Comparison of ENCODE assay signal across 28 mouse cellular contexts in genomic region chr4:63037555-63037954, GRCm38 (mm10).
DNase-seq lines count a peak whose midpoint lies in the region; ATAC-seq and TF ChIP-seq lines count a peak whose summit lies in the region.
"Had no signal": no experiment of that assay in that cellular context is flagged by ENCODE, and none has a peak within 500 bp of the region (broad histone marks: within the 10 kb centered on the region; RNA-seq: fewer than 3 reads in every experiment).

No protein-coding gene starts in this region.

- H3K4me3 ChIP-seq in heart, embryonic 12.5 days, result no peak overlapping the region
- H3K4me3 ChIP-seq in liver, adult 2 months (ENCODE audit: insufficient read depth, low read depth, low read length), result no peak overlapping the region
- no peak overlapping the region for H3K4me3 ChIP-seq in intestine, embryonic 16.5 days (ENCODE audit: low read length)
- no peak overlapping the region for H3K4me3 ChIP-seq in hindbrain, embryonic 12.5 days
- H3K4me3 ChIP-seq: embryonic facial prominence, embryonic 15.5 days; hindbrain, embryonic 13.5 days; layer of hippocampus, adult 2 months; limb, embryonic 12.5 days; lung, embryonic 15.5 days; midbrain, embryonic 10.5 days; myocyte; neural tube, embryonic 13.5 days had no signal

- no peaks in the 10 kb centered on the region for H3K36me3 ChIP-seq in heart, embryonic 12.5 days
- H3K36me3 ChIP-seq in liver, adult 2 months (ENCODE audit: control insufficient read depth, insufficient read depth, low read length), result no peaks in the 10 kb centered on the region
- H3K36me3 ChIP-seq in intestine, embryonic 16.5 days (ENCODE audit: control insufficient read depth, insufficient read depth, low read length), result no peaks in the 10 kb centered on the region
- 0 out of 2 replicates have a peak, but pooled peaks cover 3% of the 10 kb centered on the region for H3K36me3 ChIP-seq in hindbrain, embryonic 12.5 days
- H3K36me3 ChIP-seq: lung, embryonic 15.5 days; neural tube, embryonic 13.5 days had no signal

- H3K27me3 ChIP-seq in heart, embryonic 12.5 days (replicated peaks), result no peaks in the 10 kb centered on the region
- no peaks in the 10 kb centered on the region for H3K27me3 ChIP-seq in liver, adult 2 months (ENCODE audit: control insufficient read depth, insufficient read depth, low read length)
- no peaks in the 10 kb centered on the region for H3K27me3 ChIP-seq in intestine, embryonic 16.5 days (replicated peaks; ENCODE audit: control insufficient read depth, insufficient read depth, low read length)
- H3K27me3 ChIP-seq in hindbrain, embryonic 12.5 days, result no peaks in the 10 kb centered on the region
- H3K27me3 ChIP-seq: embryonic facial prominence, embryonic 15.5 days; hindbrain, embryonic 13.5 days; limb, embryonic 12.5 days; lung, embryonic 15.5 days; neural tube, embryonic 13.5 days had no signal

- no peak overlapping the region for H3K9ac ChIP-seq in heart, embryonic 12.5 days
- H3K9ac ChIP-seq in liver, adult 2 months (ENCODE audit: low read depth, low read length), result no peak overlapping the region
- no peak overlapping the region for H3K9ac ChIP-seq in intestine, embryonic 16.5 days (ENCODE audit: low read depth, low read length)
- no peak overlapping the region for H3K9ac ChIP-seq in hindbrain, embryonic 12.5 days
- H3K9ac ChIP-seq: embryonic facial prominence, embryonic 15.5 days; forebrain, postnatal 0 days; hindbrain, embryonic 13.5 days; limb, embryonic 12.5 days; liver, embryonic 14.5 days; lung, embryonic 15.5 days; neural tube, embryonic 13.5 days had no signal

- no peaks in the 10 kb centered on the region for H3K9me3 ChIP-seq in heart, embryonic 12.5 days (replicated peaks)
- no peaks in the 10 kb centered on the region for H3K9me3 ChIP-seq in intestine, embryonic 16.5 days (ENCODE audit: control insufficient read depth, low read length)
- no peaks in the 10 kb centered on the region for H3K9me3 ChIP-seq in hindbrain, embryonic 12.5 days (replicated peaks)
- H3K9me3 ChIP-seq: embryonic facial prominence, embryonic 15.5 days; hindbrain, embryonic 13.5 days; limb, embryonic 12.5 days; lung, embryonic 15.5 days; midbrain, embryonic 10.5 days; neural tube, embryonic 13.5 days had no signal

- H3K27ac ChIP-seq in heart, embryonic 12.5 days (ENCODE audit: poor library complexity, severe bottlenecking), result peak overlapping the region; percentile 12; the same call in 1 of the 2 replicates
- H3K27ac ChIP-seq in liver, adult 2 months (replicated peaks; ENCODE audit: insufficient read depth, low read depth, low read length), result no peak overlapping the region
- peak overlapping the region; percentile 88 for H3K27ac ChIP-seq in intestine, embryonic 16.5 days (ENCODE audit: low read length)
- no peak overlapping the region for H3K27ac ChIP-seq in hindbrain, embryonic 12.5 days
- H3K27ac ChIP-seq: embryonic facial prominence, embryonic 15.5 days; hindbrain, embryonic 13.5 days; layer of hippocampus, adult 2 months; limb, embryonic 12.5 days; liver, embryonic 14.5 days; lung, embryonic 15.5 days; midbrain, embryonic 10.5 days; neural tube, embryonic 13.5 days had no signal

- H3K4me1 ChIP-seq in heart, embryonic 12.5 days (replicated peaks), result peaks cover 25% of the 10 kb centered on the region
- no peaks in the 10 kb centered on the region for H3K4me1 ChIP-seq in liver, adult 2 months (ENCODE audit: control insufficient read depth, insufficient read depth, low read length)
- peaks cover 18% of the 10 kb centered on the region for H3K4me1 ChIP-seq in intestine, embryonic 16.5 days (ENCODE audit: control insufficient read depth, insufficient read depth, low read length)
- H3K4me1 ChIP-seq in hindbrain, embryonic 12.5 days, result peaks cover 16% of the 10 kb centered on the region

- no peak for TF ChIP-seq CTCF in liver, adult 2 months (IDR thresholded peaks at IDR 0.05; ENCODE audit: low read depth, low read length)

- no peak for ATAC-seq in heart, embryonic 12.5 days (ENCODE audit: insufficient number of reproducible peaks, low FRiP score)
- ATAC-seq in intestine, embryonic 16.5 days, result peak; percentile 83
- ATAC-seq in hindbrain, embryonic 12.5 days (ENCODE audit: low FRiP score), result no peak
- ATAC-seq: activated CD4-positive, CD25-positive, alpha-beta regulatory T cell, adult 4 months; forebrain, postnatal 0 days; midbrain, embryonic 16.5 days had no signal

- WGBS in heart, embryonic 12.5 days, result 69% methylated on average over 4 of the region's 4 CpGs
- 51% methylated on average over 4 of the region's 4 CpGs for WGBS in liver, adult 2 months
- 41% methylated on average over 4 of the region's 4 CpGs for WGBS in intestine, embryonic 16.5 days
- 92% methylated on average over 4 of the region's 4 CpGs for WGBS in hindbrain, embryonic 12.5 days

- H3K4me2 ChIP-seq in heart, embryonic 12.5 days, result no peak overlapping the region
- peak overlapping the region; percentile 11; the same call in 1 of the 2 replicates for H3K4me2 ChIP-seq in intestine, embryonic 16.5 days (ENCODE audit: low read depth, low read length)
- no peak overlapping the region for H3K4me2 ChIP-seq in hindbrain, embryonic 12.5 days (replicated peaks)
- H3K4me2 ChIP-seq: embryonic facial prominence, embryonic 15.5 days; heart, embryonic 11.5 days; hindbrain, embryonic 13.5 days; limb, embryonic 12.5 days; lung, embryonic 15.5 days; neural tube, embryonic 13.5 days had no signal

- H3K79me2 ChIP-seq in liver, adult 2 months (ENCODE audit: control insufficient read depth, insufficient read depth, low read length), result no peaks in the 10 kb centered on the region

- DNase-seq in cerebellum, postnatal 10 days, result peak; percentile 31 to 36
- DNase-seq in cerebellum, adult 11-12 months, result no peak
- DNase-seq in heart, postnatal 10 days, result no peak
- peak; percentile 5 for DNase-seq in liver, adult 2 months (ENCODE audit: extremely low read depth, low read depth, low spot score)
- DNase-seq in liver, result no peak
- DNase-seq: adrenal gland, adult 8-10 months; forebrain, postnatal 0 days; kidney, postnatal 25 days; retina, postnatal 1 day; right cerebral cortex, postnatal 25 days; spleen, adult 18-20 months; thymus, adult 18-20 months; thymus, postnatal 4 days had no signal

- intact Hi-C loops in heart, postnatal 10 days (cut with DNase I), result no loop called here

- no peak for TF ChIP-seq POLR2A in liver, adult 2 months (IDR thresholded peaks at IDR 0.05; ENCODE audit: extremely low read depth, insufficient read depth, low read length)

Comparison
In these comparisons a context has a peak if more than half of its experiments do, and no peak if none do; other contexts are left out.
1. DNase-seq: peak in cerebellum, postnatal 10 days (2 of 2) and liver, adult 2 months (single experiment); none in cerebellum, adult 11-12 months (single experiment), heart, postnatal 10 days (0 of 2) and liver (single experiment).
2. H3K27ac ChIP-seq: peak in heart, embryonic 12.5 days (single experiment) and intestine, embryonic 16.5 days (single experiment); none in liver, adult 2 months (single experiment) and hindbrain, embryonic 12.5 days (single experiment).